Mouse (Mus musculus) R1 (cell line): ENCODE measurements around the gene Rplp2.

Experiments
- DNase-seq: peaks from one replicate; pipeline ENCODE4 v3.0.0-alpha.2; 2018; ENCODE audit warnings: low read depth, low spot score

Gene Rplp2

DNA sequence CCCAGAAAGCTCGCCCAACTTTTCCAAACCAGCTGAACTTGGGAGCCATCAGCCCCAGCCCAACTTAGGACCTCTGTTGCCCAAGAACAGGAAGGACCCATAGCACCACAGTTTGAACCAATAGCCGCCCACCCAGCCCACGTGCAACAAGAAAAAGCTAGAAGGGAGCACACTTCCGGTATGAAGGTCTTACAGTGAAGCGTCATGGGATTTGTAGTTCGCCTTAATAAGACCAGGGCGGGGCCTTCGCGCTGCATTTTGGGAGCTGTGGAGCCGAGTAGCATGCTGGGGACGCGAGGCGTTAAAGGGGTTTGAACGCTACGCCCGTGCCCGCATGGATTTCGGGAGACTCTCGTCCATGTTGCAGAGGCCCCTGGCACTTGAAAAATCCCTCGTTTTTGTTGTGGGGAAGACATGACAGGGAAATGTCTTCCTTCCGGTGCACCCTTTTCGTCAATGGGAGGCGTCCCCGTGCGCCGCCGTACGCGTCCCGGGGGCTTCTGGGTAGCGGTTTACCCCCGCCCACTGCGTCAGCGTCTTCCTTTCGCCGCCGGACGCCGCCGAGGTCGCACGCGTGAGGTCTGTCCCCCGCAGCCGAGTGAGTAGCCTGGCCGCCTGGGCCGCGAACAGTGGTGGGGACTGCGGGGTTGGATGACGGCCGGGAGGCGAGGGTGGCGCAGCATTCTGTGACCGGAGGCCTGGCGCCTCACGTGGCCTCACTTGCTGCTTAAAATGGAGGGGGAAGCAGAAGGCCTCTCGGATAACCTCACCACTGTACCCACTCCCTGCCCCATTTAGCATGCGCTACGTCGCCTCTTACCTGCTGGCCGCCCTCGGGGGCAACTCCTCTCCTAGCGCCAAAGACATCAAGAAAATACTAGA is at the start of gene Rplp2:
Gene Rplp2, plus strand, starts transcription at position 261 of the 882 bp plus-strand sequence.
- peak; percentile 99 for DNase-seq

DNA sequence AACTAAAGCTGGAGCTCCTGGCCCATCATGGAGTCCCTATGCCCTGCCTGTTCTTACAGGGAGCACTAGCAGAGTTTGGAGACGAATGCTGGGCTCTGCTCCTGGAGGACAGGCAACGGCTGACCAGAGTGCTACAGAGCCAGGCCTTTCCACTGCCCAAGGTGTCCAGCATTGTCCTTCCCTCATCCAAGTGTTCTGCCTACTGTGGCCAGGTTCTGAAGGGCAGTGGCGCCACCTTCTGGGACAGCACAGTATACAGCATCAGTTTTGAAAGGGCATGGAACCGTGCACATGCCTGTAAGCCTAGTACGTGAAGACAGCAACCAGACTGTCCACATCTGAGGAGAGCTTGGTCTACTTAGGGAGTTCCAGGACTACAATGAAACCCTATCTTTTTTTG is 43.9 kb upstream of the Rplp2 start:
- DNase-seq: peak; percentile 64

DNA sequence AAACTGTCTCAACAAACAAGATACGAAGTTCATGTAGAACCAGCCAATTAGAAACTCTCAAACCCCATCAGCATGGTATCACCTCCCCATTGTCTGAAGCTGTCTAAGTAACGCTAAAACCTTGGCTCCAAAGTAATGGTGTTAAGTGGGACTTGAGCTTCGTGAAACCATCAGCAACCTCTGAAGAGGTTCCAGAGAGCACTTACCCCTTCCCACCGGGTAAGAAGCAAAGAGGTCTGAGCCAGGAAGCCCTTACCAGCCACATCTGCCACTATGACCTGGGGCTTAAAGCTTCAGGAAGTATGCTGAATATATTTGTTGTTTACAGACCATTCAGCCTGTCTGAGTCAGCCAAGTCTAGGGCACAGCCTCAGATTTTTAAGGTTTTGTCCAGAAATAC is 41.7 kb upstream of the Rplp2 start:
- DNase-seq: no peak

GRCm38 (mm10) chr7:141407670-141408069 is 39.5 kb upstream of the Rplp2 start:
- DNase-seq: peak; percentile 75

GRCm38 (mm10) chr7:141408833-141409232 is 38.3 kb upstream of the Rplp2 start:
- peak; percentile 89 for DNase-seq

DNA sequence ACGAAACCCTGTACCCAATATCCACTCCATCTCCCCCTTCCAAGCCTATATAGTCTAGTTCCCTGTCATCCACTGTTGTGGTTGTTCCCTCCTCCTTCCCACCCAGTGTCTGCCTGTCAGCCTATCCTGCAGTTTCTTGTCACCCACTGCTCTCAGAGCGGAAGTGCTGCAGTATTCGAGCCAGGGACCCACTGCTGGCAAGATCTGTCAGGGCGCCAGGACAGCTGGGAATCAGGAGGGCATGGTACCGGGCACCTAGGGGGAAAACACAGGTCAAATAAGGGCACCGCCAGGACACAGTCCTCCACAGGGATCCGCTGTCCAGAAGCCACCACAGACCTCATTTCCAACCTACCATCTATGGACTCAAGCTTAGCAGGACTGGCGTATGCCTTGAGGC is 36.5 kb upstream of the Rplp2 start:
- DNase-seq: no peak

- no peak for DNase-seq
These were observed 35.5 kb upstream of the Rplp2 start for GRCm38 (mm10) chr7:141411667-141412066.

- DNase-seq: peak; percentile 68
These were observed 33.8 kb upstream of the Rplp2 start for GRCm38 (mm10) chr7:141413331-141413730.

- peak; percentile 98 for DNase-seq
These were observed 33.2 kb upstream of the Rplp2 start, which contains the start of gene Gatd1 for GRCm38 (mm10) chr7:141413809-141414584. TSS of gene Gatd1 (minus strand) at chr7:141414136.

DNA sequence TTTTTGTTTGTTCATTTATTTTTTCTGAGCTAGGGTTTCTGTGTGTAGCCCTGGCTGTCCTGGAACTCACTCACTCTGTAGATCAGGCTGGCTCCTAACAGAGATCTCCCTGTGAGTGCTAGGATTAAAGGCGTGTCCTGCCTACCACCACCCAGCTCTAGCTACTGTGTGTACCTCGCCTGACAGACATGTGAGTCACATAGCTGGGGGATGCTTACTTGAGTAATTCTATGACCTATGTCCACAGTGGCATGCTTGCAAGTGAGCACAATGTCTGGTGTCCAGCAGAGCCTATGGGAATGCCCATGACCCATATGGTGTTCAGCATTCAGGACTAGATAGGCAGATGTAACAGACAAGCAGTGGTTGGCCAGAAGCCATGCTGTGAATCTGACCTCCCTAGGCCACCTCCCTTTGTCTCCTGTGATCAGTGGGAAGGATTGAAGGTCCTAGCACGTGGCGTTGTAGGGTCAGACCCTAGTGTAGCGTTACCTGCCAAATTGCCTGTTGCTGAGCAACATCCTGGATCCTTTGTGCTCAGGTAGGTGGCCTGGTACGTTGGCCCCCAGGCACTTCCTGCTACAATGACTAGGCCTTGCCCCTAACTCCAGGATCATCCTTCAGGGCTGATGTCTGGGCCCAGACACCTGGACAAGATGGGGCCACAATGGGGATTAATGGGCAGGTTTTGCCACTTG is 30.9 kb upstream of the Rplp2 start:
- DNase-seq: peak; percentile 59

DNA sequence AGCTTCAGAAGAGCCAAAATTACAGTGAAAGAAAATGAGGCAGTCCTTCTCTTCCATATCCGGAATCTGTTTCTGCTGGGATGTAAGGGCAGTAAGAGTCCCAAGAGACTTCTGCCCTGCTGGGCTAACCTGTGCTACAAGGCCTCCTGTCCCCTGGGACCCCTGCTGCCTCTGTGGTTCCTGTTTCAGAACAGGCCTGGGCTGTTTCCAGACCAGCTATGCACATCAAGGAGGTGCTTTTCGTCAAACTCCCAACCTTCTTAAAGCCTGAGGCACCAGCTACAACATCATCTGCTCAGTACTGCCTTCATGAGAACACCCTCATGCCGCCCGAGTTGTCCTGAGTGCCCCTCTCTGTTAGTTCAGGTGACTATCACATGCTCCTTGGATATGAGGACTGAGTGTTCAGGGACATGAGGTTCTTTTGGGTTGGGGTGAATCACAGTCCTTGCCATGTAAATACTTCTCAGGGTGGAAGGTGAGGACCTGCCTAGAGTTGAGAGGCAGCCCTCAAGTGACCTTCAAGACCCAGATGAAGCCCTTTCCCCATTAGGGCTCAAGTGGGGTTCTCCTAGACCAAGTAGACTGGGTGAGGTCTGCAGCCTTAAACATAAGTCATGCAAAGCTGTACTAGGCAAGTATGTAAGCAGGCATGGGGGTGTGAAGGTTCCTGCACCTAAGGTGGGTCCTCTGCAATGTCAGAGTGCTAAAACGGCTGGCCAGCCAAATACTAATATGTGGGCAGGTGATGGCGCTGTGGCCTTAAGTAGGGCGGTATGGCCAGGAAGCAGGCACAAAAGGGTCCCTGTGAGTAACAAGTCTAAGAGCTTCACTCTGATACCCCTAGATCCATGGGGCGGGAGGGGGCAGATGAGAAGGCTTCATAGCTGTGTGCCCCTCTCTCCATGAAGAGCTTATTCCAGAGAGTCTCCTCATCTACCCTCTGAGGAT is 29.2 kb upstream of the Rplp2 start:
- no peak for DNase-seq

- no peak for DNase-seq
These were observed 28.2 kb upstream of the Rplp2 start for GRCm38 (mm10) chr7:141418970-141419369.

DNA sequence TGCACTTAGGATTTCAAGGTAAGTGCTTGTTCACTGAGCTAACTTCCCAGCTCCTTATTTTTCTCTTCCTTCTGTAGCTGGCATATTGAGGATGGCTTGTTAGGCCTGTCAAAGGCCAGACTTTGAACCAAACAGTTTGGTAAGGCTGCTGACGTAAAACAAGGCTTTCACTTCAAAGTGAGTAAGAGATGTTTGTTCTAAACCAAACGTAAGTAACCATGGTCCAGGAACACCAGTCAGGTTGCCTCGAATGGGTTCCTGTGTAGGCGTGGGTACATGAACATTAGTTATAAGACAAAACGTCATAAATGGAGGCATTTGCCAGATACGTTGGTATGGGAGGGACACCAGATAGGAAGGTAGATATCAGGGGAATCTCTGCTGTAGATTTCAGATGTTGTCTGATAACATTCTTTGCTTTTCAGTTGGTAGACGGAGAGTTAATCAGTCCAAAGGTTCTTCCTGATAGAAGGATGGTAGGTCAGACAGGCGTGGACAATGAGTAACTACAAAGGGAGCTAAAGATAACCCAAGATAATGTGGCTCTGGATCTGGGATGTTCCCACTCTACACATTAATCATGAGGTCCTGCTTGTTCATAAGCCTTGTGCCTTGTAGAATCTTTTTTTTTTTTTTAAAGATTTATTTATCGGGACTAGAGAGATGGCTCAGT is 27.0 kb upstream of the Rplp2 start:
- no peak for DNase-seq

DNA sequence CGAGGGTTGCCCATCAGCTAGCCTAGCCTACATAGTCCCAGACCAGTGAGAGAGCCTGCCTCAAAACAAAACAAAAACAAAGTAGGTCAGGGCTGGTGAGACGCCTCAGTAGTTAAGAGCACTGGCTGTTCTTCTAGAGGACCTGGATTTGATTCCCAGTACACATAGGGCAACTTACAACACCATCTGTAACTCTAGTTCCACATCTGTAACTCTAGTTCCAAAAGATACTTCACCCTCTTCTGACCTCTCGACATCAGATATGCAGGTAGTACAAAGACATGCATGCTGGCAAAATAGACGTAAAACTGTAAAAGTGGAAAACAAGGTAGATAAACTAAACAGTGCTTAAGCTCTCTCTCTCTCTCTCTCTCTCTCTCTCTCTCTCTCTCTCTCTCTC is 23.4 kb upstream of the Rplp2 start:
- DNase-seq: no peak

DNA sequence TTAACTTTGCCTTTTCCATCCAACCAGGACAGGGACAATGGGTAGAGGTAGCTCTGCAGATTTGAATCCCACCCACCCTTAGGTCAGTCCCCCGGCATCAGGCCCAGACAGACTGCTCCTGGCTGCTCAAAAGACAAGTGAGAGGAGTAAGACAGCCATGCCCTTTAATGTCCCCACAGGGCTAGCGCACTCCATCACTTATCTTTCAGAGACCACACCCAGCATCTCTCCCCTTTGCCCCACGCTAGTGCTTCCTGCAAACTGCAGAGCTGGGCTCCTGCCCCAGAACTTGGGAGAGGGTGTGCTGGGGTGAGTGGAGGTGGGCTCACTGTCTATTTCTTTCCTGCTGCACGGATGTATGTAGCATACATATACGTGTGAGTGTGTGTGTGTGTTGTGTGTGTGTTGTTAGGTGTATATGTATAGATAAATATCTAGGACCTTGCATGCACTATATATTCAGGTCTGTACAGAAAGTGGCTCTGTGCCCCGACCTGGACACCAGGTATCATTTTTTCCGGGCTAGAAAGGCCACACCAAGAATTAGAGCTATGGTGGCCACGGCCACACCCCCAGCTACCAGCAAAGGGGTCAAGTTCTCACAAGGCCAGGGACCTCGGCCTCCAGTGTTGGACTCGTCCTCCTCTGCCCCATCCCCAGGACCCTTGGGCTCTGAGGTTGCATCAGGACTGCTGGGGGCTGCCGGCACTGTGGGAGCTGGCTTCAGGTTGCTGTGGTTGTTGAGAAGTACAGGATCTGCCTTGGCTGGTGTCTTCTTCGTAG is 20.0 kb upstream of the Rplp2 start:
- no peak for DNase-seq

DNA sequence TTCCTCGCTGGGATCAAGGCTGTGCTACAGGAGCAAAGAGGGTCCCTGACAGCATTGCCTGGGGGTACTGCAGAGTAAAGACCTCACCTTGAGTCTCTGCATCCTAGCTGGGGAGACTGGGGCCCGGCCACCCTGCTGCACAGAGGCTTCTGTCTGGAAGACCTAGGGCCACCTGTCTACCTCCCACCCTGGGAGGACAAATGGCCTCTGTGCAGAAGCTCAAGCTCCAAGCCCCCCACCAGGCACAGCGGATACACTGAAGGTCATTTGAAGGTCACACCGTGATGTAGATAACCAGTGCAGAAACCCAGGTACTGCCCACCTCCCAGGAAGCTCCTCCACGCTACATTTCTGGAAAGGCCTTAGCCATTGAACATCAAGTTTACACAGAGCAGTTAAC is 18.5 kb upstream of the Rplp2 start:
- no peak for DNase-seq

DNA sequence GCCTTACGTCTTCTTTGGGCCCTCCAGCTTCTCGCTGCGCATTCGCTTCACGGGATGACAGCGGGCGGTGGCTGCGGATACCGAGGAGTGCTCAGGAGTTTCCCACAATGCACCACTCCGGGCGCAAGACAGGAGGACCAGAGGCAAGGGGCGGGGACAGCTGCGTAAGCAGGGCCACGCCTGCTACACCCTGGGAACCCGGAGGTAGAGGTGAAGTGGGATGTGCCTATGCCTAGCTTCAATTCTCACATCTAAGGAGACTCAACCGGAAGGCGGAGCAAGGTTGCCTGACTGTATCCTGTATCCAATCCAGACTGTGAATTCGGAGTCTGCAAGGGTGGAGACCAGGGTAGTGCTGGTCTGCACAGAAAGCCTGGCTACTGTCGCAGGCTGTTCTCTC is 17.9 kb upstream of the Rplp2 start, which contains the start of gene Cend1:
Gene Cend1, minus strand, starts transcription at position 182 of the 400 bp plus-strand sequence.
- peak; percentile 96 for DNase-seq

DNA sequence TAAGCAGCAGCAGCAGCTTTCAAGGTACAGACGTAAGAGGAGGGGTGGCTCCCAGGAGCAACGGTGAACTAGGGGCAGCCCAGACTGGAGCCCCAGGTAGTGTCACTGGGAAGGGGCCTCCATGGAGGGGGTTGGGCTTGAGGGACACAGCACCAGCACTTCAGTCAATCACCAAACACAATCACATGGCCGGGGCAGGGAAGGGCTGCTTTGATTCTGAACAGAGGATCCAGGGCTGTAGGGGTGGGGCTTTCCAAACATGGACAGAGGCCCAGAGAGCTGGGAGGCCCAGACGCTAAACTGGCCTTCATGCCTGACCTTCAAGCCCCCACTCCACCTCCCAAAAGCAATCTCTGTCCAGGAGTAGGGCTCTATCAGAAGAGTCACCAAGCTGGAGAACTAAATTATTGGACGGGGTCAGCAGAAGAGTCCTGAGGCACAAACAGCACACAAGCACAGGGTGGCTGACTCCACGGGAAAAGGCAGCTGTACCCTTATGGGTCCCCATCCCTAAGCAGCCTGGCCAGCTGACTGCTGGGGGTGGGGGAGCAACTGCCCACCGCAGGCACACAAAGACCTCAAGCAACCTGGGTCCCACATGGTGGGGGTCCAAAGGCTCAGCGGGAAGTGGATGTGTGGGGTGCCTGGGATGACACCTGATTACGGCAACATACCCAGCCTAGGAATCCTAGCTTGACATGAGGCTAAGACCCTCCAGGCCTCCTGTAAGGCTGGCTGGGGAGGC is 17.2 kb upstream of the Rplp2 start:
- no peak for DNase-seq
